Mouse (Mus musculus): ENCODE results near the gene Mettl24. TPM values are rescaled to one million over a fixed set of nuclear protein-coding genes. Genes with fewer than 3 reads are reported as not detected.

Gene Mettl24
- not detected for polyA plus RNA-seq (2014; fragmentation: Illumina TruSeq; extraction: RNeasy Lipid Tissue Mini Kit (QIAGEN cat#74804); ENCODE audit: low replicate concordance)

GRCm38 (mm10) chr10:40683092-40683867, at the start of gene Mettl24:
Mettl24 (plus strand) TSS chr10:40683282.

Other genes with a start within 250 kb of the Mettl24 start
- gene Slc22a16, start 112.9 kb upstream of the Mettl24 start, polyA plus RNA-seq (2014; fragmentation: Illumina TruSeq; extraction: RNeasy Lipid Tissue Mini Kit (QIAGEN cat#74804); ENCODE audit: low replicate concordance): not detected
- 2.0 TPM for gene Ddo, start 53.3 kb upstream of the Mettl24 start, polyA plus RNA-seq (2014; fragmentation: Illumina TruSeq; extraction: RNeasy Lipid Tissue Mini Kit (QIAGEN cat#74804); ENCODE audit: low replicate concordance)
- 42.2 TPM for gene Cdc40, start 200.0 kb downstream of the Mettl24 start, polyA plus RNA-seq (2014; fragmentation: Illumina TruSeq; extraction: RNeasy Lipid Tissue Mini Kit (QIAGEN cat#74804); ENCODE audit: low replicate concordance)
- gene Wasf1, start 200.2 kb downstream of the Mettl24 start, polyA plus RNA-seq (2014; fragmentation: Illumina TruSeq; extraction: RNeasy Lipid Tissue Mini Kit (QIAGEN cat#74804); ENCODE audit: low replicate concordance): 1.3 TPM

Measured in small intestine, adult 10 weeks (tissue).